Mouse (Mus musculus): ENCODE results near the gene Phf14.

DNA sequence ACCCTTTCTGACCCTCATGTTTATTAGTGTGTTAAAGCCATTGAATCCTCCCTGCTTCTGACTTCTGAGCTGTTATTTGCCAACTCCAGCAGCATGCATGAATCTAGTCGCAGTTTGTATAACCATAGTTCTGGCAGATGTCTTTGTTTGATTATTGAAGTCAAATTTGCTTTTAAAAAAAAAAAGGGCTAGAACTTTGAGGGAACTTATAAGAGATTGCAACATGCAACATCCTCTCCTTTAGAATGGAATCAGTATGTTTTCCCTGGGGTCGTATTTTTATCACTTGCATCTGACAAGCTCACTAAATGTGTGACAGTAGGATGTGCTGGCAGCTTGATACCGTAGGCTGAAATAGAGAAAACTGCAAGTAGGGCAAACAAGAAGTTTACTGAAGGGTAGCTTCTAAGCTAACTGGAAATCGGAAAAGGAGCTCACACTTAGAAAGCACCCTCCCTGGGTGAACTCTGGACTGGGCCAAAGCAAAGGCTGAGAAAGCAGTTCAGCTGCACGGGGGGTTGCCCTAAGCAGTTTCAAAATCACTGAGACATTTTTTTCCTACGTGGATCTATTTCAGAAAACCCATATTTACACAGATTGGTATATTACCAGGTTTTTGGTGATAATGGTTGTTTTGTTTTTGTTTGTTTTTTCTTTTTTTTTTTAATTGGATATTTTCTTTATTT, 175.1 kb downstream of the Phf14 start:
- TF ChIP-seq HCFC1 (IDR thresholded peaks at IDR 0.05; ENCODE audit: borderline replicate concordance, insufficient read depth, low read length) (no peak), MAFK (IDR thresholded peaks at IDR 0.05; ENCODE audit: insufficient read depth, low read depth, low read length) (no peak), ZC3H11A (IDR thresholded peaks at IDR 0.05; ENCODE audit: borderline replicate concordance, low read depth, low read length) (no peak), ZNF384 (IDR thresholded peaks at IDR 0.05; ENCODE audit: low read depth, low read length) (no peak), CHD2 (IDR thresholded peaks at IDR 0.05; ENCODE audit: low read depth, low read length) (no peak)
